Mouse (Mus musculus) kidney, postnatal 14 days (tissue): ENCODE results near the gene Echs1.

Experiments
- DNase-seq: peaks from one replicate; pipeline ENCODE4 v3.0.0; 2022; ENCODE audit warnings: mixed read lengths

Gene Echs1

DNA sequence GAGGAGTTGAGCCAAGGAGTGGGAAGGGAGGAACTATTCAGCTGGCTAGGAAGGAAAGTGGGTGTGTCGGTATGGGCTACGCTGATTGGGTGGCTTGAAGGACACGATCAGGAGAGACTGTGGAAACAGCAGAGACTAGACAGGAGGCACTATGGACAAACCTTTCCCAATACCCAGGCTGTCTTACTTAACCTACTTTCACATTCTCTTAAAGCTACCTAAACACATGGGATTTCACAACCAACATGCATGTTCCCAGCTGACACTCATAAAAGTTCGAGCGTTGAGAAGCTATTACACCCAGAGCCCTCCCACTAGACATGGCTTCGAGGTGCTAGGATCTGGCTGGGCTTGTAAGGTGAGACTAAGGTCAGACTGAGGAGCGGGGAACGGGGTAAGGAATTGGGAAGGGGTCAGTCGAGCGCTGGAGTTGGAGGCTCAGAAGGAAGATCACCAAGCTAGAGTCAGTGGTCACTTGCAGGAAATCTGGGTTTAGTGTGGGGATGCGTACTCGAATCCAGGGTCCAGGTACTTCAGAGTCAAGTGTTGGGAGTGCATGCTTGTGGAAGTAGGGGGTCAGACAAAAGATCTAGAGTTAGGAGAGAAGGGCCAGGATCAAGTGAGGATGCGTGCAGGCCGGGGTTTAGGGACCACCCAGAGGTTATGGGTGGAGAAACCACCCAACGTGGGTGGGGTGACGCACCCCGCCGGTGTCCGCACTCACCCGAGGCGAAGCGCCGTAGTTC lies 520 bp downstream of the Echs1 start, which contains the start of gene Paox:
Paox (plus strand) TSS at position 217 of the 746 bp plus-strand sequence.
- DNase-seq = peak; percentile 76

DNA sequence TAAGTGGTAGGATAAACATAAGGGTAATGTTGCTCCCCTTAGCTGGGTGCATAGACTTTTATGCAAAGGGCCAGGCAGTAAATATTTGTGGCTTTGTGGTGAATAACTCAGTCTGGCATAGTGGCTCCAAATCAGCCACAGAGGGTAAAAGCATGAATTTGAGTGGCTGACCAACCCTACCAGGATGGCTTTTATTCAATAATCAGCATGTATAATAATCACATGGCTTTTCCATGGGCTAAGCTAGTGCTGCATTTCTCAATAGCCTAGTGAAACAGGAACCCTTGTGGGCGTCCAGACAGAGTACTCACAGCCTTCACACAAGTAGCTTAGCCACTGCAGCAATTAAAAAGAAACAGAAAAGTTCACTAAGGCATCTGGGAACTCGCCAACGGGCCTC lies 4.3 kb downstream of the Echs1 start:
- no peak for DNase-seq

DNA sequence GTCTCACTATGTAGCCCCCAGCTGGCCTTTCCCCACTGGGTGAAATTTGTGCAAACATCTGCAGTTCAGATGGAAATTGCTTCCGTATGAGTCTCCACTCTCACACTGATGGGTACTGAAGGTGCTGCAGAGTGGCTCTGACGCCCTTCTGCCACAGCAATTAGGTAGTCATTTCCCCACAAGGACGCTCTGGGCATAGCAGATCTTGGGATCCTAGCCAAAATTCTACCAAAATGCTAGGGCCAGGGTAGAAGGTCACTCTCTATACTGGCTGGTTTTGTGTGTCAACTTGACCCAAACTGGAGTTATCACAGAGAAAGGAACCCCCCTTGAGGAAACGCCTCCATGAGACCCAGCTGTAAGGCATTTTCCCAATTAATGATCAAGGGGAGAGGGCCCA lies 12.3 kb downstream of the Echs1 start:
- no peak for DNase-seq

DNA sequence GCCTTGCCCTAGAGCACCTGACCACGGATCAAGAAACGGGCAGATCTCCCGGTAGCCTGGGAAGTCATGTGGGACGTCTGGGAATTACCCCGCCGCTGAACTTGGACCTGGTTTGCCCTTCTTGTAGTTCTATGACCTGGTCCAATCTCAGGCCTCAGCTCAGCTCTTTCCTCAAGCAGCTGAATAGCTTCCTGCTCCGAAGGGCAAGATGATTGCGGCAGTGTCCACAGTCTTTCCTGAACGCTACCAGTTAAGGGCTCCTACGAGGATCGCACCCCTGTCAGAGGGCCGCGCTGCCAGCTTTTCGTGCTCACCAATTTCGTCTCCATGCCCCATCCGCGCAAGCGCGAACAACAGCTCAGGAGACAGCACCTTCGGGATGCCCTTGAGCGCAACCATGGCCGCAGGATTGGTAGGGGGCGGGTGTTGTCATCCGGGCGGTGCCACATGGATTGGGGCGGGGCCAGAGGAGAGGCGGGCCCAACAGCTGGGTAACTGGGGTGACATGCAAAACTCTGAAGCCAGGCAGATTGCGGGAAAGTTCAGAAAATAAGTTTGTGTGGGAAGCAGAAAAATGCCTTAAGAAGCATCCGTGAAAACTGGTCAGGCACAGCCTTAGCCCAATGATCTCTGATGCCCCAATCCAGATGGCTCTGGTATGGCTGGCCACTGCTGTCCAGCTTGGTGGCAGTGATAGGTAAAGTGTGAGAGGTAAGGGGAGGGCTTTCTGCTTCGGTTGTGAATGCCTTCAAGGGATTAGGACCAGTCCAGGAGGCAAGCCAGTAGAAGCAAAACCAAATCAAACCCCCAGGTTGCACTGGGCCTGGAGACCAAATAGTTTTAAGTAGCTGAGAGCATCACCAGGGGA lies 14.0 kb downstream of the Echs1 start, which contains the start of gene Fuom:
Fuom (minus strand) TSS at position 449 of the 868 bp plus-strand sequence.
- DNase-seq = peak; percentile 93

DNA sequence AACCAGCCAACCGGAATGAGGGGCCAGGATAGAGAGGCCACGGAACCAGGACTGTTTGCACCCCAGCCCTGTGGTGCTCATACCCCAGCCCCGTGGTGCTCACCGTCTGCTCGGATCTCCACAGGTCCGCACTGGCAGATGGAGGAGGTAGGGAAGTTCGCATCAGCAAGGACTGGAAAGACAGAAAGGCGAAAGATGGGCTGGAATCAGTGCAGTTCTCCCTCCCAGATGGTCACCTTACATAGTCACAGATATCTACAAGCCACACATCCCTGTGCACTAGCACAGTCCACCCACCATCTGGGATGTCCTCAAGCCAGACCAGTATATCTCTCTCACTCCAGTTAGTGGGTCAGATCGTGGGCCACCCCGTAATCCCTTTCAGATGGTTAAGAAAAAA lies 14.8 kb downstream of the Echs1 start:
- DNase-seq = no peak

DNA sequence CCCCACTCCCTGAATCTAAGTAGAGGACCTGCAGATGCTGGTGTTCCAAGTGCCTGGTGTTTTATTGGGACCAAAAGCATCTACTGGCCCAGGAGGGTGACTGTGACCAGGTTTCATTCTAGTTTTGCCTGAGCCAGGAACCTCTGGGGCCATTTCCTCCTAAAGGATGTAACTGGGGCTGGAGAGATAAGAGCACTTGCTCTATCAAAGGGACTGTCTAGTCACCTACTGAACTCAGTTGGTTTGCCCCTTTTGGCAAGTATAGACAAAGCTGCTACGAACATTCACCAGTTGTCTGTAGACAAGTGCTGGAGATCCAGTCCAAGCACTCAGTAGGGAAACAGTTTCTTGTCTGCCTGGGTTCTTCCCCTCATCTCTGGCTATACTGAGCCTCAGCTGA lies 17.8 kb downstream of the Echs1 start:
- DNase-seq = no peak

DNA sequence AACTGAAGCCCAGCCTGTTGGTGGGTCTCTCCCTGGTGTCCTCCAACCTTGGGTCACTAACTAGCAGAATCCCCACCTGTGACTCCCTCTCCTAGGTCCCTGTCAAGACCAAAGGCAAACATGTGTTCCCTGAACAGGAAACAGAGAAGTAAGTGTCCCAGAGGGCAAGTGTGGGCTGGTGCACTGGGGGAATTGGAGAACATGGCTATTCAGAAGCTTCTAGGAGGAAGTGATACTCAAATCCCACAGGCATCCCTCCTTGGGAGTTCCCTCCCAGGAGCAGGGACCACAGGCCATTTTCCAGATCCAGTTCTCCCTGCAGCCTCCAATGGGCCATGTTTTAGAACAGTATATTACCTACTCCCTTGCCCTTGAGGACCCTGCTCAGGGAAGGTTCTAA lies 20.2 kb downstream of the Echs1 start:
- DNase-seq = no peak

DNA sequence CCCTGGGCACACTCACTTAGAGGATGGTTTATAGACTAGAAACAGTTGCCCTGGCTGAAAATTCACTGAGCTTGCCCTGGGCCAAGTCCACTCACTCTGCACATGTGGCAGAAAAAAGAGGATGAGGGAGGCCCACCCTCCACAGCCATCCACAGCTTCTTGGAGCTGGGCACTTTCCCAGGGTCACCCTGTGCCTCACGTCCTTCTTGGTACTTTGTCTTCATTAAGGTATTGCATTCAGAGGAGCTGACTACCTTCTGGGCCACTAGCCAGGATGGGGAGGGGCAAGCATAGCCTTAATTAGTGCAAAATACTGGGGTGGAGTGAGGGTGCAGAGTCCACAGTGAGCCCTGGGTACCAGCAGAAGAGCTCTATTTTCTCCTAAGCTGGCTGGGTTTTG lies 20.7 kb downstream of the Echs1 start:
- peak; percentile 89 for DNase-seq

DNA sequence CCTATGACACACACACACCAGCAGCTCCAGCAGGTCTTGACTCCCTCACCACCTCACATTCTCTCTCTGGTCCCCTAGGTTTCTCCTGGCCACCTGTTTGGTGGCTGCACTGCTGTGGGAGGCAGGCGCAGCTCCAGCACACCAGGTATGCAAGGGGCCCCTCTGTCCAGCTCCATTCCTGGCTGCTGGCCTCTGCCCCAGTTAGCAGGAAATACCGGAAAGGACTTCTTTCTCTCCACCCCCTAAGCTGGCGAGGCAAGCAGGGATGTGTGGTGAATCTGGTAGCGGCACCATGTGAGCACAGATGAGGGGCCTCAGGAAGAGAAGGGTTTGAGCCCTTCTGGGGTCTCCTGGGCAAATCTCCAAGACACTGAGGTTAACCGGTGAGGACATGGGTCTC lies 21.3 kb downstream of the Echs1 start:
- peak; percentile 37 for DNase-seq

DNA sequence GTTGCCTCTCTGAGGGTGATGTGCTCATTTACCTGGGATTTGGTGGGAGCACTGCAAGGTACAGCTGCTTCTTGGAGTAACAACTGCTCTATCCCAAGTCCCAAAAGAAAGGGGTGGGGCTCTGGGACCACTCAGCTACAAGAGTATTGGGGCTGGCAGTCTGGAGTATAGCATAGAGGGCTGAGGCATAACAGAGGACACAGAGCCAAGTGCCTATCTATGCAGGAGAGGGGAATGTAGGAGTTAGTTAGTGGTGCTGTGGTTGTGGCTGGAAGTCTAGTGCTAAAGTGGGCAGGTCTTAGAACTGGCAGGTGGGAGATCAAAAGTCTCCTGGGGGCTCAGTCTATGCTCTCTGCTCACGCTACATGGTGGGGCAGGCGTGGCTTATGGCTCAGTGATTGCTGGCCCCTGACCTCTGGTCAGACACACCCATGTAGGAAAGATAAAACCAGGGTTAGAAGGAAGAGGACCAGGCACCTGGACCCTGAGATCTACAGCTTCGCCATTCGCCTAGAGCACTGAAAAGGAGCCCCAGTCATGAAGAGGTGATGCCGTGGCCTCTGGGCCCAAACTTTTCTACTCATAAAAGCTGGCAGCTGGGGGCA lies 23.2 kb downstream of the Echs1 start, which contains the start of gene Prap1:
Prap1 (plus strand) TSS at position 472 of the 605 bp plus-strand sequence.
- no peak for DNase-seq

DNA sequence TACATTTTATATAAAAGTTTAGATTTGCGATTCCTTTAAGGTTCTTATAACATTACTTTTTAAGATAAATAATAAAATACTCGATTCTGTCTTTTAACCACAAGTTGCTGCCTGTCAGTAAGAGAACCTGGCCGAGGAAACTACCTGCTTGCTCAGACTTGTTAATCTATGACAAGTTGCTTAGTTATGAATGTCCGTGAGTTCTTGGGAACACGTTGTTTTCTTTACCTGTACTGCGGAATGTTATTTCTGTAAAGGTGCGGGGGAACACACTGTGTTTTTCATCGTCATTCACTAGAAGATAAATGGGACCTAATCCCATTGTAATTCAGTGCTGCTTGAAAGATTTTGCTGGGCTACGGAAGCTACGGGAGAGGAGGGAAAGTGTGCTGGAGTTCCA lies 25.7 kb downstream of the Echs1 start:
- no peak for DNase-seq

DNA sequence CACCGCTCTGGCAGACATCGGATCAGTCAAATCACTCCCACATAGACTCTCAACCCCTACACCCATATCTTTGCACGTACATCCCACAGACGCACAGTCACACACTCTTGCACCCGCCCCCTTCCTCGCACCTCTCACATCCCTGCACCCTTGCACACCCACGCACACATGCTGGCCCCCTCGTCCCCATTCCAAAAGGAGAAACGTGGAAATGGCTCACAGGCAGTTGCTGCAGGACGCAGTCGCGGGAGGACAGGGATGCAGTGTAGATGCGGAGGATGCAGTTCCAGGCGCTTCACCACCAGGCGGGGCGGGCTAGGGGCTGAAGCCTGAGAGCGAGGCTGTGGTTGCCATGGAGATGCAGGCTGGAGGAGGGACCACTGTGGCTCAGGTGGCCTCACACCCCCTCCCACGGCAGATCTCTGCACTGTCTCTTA lies 34.0 kb downstream of the Echs1 start, which contains the start of gene Caly:
Caly (minus strand) TSS at position 307 of the 437 bp plus-strand sequence.
- no peak for DNase-seq

DNA sequence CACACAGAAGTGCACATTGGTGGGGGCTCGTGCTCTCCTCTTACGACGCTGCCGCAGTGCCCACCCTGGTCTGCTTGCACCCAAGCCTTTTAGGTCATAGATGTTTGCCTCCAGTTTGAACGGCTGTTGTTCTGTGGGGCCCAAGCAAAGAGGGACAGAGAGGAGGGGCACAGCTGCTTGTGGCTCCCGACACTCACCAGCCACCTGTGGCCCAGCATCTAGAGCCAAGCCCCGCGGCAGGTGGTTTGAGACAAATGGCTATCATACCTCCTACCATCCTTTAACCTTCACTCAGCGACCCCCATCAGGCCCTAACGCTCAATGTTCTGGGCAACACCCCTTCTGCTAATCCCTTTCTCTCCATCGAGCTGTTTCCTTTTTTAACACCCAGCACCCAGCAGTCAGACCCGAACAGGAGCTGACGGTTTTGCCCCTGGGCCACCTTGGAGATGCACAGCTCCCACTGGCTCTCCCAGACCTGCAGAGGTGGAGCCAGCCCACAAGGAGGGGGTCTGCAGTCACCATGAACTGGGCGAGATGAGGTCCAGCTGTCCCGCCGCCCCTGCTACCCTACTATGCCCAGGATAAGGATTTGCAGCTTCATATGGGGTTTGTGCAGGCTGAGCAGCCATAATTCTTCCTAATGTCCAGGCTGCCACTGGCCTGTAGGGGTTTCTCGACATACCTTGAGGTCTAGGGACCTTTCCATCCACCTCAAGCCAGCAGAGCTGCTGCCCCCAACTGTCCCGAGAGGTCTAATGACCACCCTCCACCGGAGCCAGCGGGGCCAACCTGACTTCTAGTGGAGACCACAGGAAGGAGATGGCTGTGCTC lies 34.7 kb downstream of the Echs1 start:
- DNase-seq = no peak

DNA sequence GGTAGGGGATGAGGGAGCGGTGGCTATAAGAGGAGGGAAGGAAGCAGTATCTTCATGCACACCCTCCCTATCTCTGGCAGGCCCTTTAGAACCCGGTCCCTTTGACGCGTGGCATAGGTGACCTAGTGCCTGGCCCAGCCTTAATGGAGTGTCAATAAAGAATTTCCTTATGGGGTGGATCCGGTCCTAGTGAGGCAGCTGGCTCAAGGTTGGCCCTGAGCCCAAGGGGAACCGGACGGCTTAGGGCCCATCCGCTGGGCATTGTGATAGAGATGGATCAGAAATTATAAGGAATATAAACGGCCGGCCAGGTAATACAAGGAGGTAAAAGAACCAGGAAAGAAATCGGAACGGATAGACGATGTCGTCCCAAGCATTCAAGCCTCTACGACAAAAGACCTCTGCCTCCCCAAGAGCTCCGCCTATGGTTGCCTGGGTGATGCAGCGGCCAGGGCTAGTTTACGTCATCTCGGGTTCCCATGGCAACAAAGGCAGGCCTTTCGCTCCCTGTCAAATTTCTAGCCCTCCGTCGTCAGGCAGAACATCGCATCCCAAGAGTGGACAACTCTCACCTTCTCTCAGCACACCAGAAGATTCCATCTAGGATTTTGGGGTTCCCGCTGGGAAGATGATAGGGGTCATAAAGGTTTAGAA lies 35.6 kb downstream of the Echs1 start:
- DNase-seq = peak; percentile 79

DNA sequence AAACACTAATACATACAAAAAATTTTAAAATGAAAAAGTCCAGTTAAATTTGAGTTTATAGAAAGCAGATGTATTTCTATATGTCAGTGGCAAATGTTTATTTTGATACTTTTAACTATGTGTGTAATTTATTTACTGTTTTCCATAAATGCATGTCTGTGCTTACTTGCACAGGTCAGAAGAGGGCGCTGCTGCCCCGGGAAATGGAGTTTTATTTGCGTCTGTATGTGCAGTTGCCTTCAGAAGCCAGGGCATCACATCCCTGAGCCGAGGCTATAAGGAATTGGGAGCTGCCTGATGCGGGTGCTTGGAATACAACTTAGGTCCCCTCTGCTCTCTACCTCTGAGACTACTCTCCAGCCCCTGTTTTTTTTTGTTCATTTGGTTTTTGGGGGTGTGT lies 37.6 kb downstream of the Echs1 start:
- peak; percentile 70 for DNase-seq

DNA sequence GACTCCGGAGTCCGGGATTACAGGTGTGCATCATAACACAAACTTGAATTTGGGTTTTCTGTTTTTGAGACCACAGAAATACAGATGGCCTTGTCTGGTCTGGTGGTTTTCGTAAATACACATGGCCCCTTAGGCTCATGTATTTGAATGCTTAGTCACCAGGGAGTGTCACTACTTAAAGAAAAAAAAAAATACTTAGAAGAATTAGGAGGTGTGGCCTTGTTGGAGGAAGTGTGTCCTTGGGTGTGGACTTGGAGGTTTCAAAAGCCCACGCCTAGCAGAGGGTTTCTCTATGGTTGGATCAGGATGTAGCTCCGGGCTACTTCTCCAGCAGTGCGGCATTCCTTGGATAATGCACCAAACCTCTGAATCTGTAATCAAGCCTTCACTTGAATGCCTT lies 38.6 kb downstream of the Echs1 start:
- DNase-seq = no peak

DNA sequence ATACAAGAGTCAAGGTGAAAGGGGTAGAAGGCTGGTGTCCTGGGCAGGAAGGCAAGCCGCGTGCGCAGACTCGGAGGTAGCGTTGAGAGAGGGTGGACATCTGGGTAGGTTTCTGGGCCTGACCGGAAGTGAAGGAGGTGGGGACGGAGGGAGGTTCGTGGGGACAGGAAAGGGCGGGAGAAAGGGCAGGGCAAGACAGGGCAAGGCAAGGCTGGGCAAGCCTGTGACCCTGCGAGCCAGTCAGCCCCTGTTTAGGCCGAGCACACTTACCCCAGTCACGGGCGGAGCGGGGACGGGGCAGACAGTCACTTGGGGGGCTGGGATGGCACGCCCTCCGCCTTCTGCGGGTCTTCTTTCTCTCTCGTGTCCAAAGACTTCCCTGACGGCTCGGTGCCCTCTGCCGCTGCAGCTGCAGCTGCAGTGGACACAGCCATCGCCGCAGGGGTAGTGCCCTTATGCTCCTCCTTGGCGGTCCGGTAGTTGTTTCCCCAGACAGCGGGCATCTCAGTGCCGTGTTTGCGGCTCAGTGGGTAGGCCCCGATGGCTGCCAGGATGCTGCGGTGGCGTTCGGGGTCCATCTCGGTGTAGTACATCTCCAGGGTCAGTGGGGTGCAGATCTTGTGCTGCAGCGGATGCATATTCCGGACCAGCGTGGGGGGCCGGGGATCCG lies 46.1 kb downstream of the Echs1 start:
- DNase-seq = no peak

DNA sequence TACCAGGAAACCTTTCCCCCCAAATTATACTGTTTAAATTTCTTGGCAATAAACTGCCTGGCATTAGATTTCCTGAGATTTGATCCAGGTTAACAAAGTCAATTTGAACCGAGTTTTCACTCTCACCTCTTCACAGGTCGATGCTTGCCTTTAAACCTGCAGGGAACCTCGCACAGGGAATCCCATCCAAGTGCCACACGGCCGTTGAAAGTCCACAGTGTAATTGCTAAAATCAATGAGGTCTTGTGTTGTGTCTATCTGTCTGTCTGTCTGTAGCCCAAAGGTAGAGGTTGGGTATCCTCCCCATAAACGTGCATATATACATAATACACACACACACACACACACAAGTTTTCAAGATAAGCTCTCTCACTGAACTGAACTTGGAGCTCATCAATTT lies 48.9 kb downstream of the Echs1 start:
- DNase-seq = no peak

DNA sequence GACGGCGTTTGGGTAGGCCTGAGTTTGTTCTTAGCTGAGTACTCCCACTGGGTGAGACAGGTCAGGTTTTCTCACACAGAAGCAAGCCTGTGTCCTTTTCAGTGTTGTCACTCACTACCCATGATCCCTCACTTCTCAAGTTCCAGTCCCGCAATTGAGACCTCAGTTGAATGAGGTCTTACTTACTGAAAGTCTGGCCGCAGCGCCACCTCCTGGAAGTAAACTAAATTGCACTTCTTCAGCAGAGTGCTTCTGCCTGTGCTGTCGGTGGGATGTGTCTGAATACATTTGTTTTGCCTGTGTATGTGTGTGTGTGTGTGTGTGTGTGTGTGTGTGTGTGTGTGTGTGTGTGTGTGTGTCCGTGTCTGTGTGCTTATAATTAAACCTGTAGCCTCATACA lies 53.2 kb downstream of the Echs1 start:
- peak; percentile 67 for DNase-seq

DNA sequence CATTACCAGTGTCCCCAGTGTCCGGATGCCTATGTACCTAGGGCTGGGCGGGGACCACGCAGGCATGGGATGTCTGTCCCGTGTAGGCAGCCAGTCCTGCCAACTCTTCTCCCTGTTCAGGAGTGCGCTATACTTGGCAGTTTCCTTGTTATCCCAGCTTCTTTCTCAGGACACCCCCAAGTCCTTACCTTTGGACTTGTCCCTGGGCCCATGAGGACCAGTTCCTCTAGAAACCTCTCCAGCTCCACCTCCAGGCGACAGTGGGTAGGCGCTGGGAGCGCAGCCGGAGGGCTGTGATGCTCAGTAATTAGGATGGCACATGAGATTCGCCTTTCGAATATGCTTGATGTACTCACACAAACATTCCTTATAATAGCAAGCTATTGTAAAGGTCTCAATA lies 54.0 kb downstream of the Echs1 start:
- peak; percentile 32 for DNase-seq

DNA sequence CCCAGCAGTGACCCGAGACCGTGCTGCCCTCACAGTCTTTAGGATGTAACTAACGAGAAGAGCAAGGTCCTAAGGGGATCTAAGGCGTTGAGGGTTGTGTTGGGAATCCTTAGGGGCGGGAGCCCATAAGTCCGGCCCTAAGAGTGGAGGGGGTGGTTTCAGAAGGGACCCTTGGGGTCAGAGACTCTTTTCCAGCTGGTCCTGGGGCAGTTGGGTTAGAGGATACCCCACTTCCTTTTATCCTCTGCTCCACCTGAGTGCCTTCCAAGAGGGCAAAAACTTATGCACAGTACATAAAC lies 54.5 kb downstream of the Echs1 start:
- no peak for DNase-seq
